Mouse (Mus musculus) left cerebral cortex, postnatal 14 days (tissue): ENCODE measurements around the gene Hipk4. TPM values are rescaled to one million over a fixed set of nuclear protein-coding genes. Genes with fewer than 3 reads are reported as not detected.
"Not testable (repeated sequence)": the region's sequence is repeated elsewhere in the genome, so short reads cannot be mapped to it uniquely, and the experiment has no call there.

ENCODE experiments used
- DNase-seq, 2 experiments: peaks; one replicate each; pipeline ENCODE4 v3.0.0; 2021 to 2022; ENCODE audit warnings: low spot score in 2 of 2, mixed read lengths in 1 of 2
- intact Hi-C: fragments of 180-260 bp; cut with DNase I; formaldehyde crosslinking; loops from one replicate; pipeline ENCODE4 v1.15.1; 2025
- total RNA-seq, 2 experiments: library from RNA; stranded (reverse); gene quantifications; 2 replicates each; pipeline ENCODE4 v1.2.3; 2021

Gene Hipk4
- total RNA-seq, 2 experiments from 2014 or later = not detected

- no peak for DNase-seq
- intact Hi-C loops = no loop called here
Observed at GRCm38 (mm10) chr7:27493022-27493421, 30.0 kb upstream of the Hipk4 start.

GRCm38 (mm10) chr7:27493450-27493849 lies 29.6 kb upstream of the Hipk4 start:
- no peak for DNase-seq
- intact Hi-C loops = no loop called here

- intact Hi-C loops, DNase-seq: not testable (repeated sequence)
Observed at GRCm38 (mm10) chr7:27494659-27495367, 28.3 kb upstream of the Hipk4 start.

GRCm38 (mm10) chr7:27499036-27499435 lies 24.0 kb upstream of the Hipk4 start, which contains the start of gene Prx:
Prx (plus strand) TSS chr7:27499324.
- intact Hi-C loops = no loop called here
- DNase-seq = no peak

GRCm38 (mm10) chr7:27501620-27502019 lies 21.4 kb upstream of the Hipk4 start:
- no peak for DNase-seq
- intact Hi-C loops = loop anchor here (10.0 kb wide), 1 partner anchor 167 kb away; the partner anchor contains the start of gene Ltbp4

- intact Hi-C loops = loop anchor here (10.0 kb wide), 1 partner anchor 172 kb away; the partner anchor contains the start of gene Ltbp4
- no peak for DNase-seq
Observed at GRCm38 (mm10) chr7:27506765-27507370, 16.2 kb upstream of the Hipk4 start.

GRCm38 (mm10) chr7:27507711-27508647 lies 15.1 kb upstream of the Hipk4 start:
- intact Hi-C loops = loop anchor here (10.0 kb wide), 1 partner anchor 173 kb away; the partner anchor contains the start of gene Ltbp4
- peak; percentile 90 to 92 for DNase-seq

GRCm38 (mm10) chr7:27508648-27509005 lies 14.4 kb upstream of the Hipk4 start:
- intact Hi-C loops = loop anchor here (10.0 kb wide), 1 partner anchor 174 kb away; the partner anchor contains the start of gene Ltbp4
- DNase-seq = peak in 1 of 2 experiments; percentile 65

GRCm38 (mm10) chr7:27510809-27511208 lies 12.3 kb upstream of the Hipk4 start:
- DNase-seq = no peak
- intact Hi-C loops = no loop called here

GRCm38 (mm10) chr7:27514961-27515360 lies 8.1 kb upstream of the Hipk4 start:
- no peak for DNase-seq
- intact Hi-C loops = no loop called here

GRCm38 (mm10) chr7:27518314-27518713 lies 4.8 kb upstream of the Hipk4 start:
- no peak for DNase-seq
- intact Hi-C loops = no loop called here

GRCm38 (mm10) chr7:27520104-27520503 lies 3.0 kb upstream of the Hipk4 start:
- DNase-seq = no peak
- intact Hi-C loops = no loop called here

- intact Hi-C loops = no loop called here
- DNase-seq = no peak
Observed at GRCm38 (mm10) chr7:27520599-27520998, 2.5 kb upstream of the Hipk4 start.

GRCm38 (mm10) chr7:27523805-27524204 lies 738 bp downstream of the Hipk4 start:
- intact Hi-C loops = no loop called here
- no peak for DNase-seq

GRCm38 (mm10) chr7:27526039-27526827 lies 3.2 kb downstream of the Hipk4 start:
- intact Hi-C loops = no loop called here
- DNase-seq = peak; percentile 87 to 89

- intact Hi-C loops = no loop called here
- DNase-seq = no peak
Observed at GRCm38 (mm10) chr7:27529070-27529469, 6.0 kb downstream of the Hipk4 start.

- no peak for DNase-seq
Observed at GRCm38 (mm10) chr7:27530937-27531336, 7.9 kb downstream of the Hipk4 start.

GRCm38 (mm10) chr7:27531707-27532106 lies 8.6 kb downstream of the Hipk4 start:
- peak in 1 of 2 experiments; percentile 73 for DNase-seq
- intact Hi-C loops = no loop called here

More at GRCm38 (mm10) chr7:27530937-27531336, 7.9 kb downstream of the Hipk4 start:
- intact Hi-C loops = no loop called here

GRCm38 (mm10) chr7:27532480-27533050 lies 9.5 kb downstream of the Hipk4 start:
- intact Hi-C loops = no loop called here
- DNase-seq = no peak
